ENCODE assay signal across 8 mouse cellular contexts in genomic region chr7:127776878-127777473, GRCm38 (mm10). TPM values are rescaled to one million over a fixed set of nuclear protein-coding genes. Genes with fewer than 3 reads are reported as not detected.
DNase-seq lines count a peak whose midpoint lies in the region; ATAC-seq and TF ChIP-seq lines count a peak whose summit lies in the region.

No protein-coding gene starts in this region.

- under 1% methylated on average over 61 of the region's 70 CpGs for WGBS in heart, embryonic 13.5 days
- WGBS in liver, embryonic 12.5 days (ENCODE audit: insufficient replicate concordance) = under 1% methylated on average over 61 of the region's 70 CpGs
- under 1% methylated on average over 57 of the region's 70 CpGs for WGBS in stomach, embryonic 15.5 days

- TF ChIP-seq CTCF in C2C12 (IDR thresholded peaks at IDR 0.05; ENCODE audit: control insufficient read depth, insufficient read depth, insufficient read length) = no peak
- no peak for TF ChIP-seq CTCF in brain, embryonic 14.5 days (IDR thresholded peaks at IDR 0.05; ENCODE audit: borderline replicate concordance, extremely low read depth, insufficient read depth, insufficient read length)

- H3K9me3 ChIP-seq in erythroblast, embryonic 14.5 days (ENCODE audit: control insufficient read depth, low read length) = no peaks in the 10 kb centered on the region
- H3K9me3 ChIP-seq in heart, embryonic 13.5 days = no peaks in the 10 kb centered on the region
- no peaks in the 10 kb centered on the region for H3K9me3 ChIP-seq in liver, embryonic 12.5 days (replicated peaks)
- no peaks in the 10 kb centered on the region for H3K9me3 ChIP-seq in stomach, embryonic 15.5 days

- DNase-seq in brain, embryonic 14.5 days (ENCODE audit: low read depth) = peak; percentile 99
- peak; percentile 99 for DNase-seq in kidney, postnatal 10 days
- DNase-seq in natural killer cell, adult 2 months (ENCODE audit: low spot score in 2 of 2) = peak; percentile 96 to 97

- H3K4me1 ChIP-seq in erythroblast, embryonic 14.5 days (ENCODE audit: control insufficient read depth) = peaks cover 54% of the 10 kb centered on the region
- H3K4me1 ChIP-seq in heart, embryonic 13.5 days = peaks cover 22% of the 10 kb centered on the region
- peaks cover 48% of the 10 kb centered on the region for H3K4me1 ChIP-seq in liver, embryonic 12.5 days
- H3K4me1 ChIP-seq in stomach, embryonic 15.5 days = peaks cover 16% of the 10 kb centered on the region

- no peaks in the 10 kb centered on the region for H3K27me3 ChIP-seq in C2C12 (ENCODE audit: control insufficient read depth, insufficient read depth, insufficient read length)
- H3K27me3 ChIP-seq in erythroblast, embryonic 14.5 days (ENCODE audit: control insufficient read depth) = no peaks in the 10 kb centered on the region
- no peaks in the 10 kb centered on the region for H3K27me3 ChIP-seq in heart, embryonic 13.5 days (replicated peaks)
- no peaks in the 10 kb centered on the region for H3K27me3 ChIP-seq in liver, embryonic 12.5 days (replicated peaks)
- no peaks in the 10 kb centered on the region for H3K27me3 ChIP-seq in stomach, embryonic 15.5 days (replicated peaks)

- peak overlapping the region; percentile 52 for H3K4me3 ChIP-seq in C2C12 (ENCODE audit: insufficient read depth, poor library complexity, severe bottlenecking)
- H3K4me3 ChIP-seq in erythroblast, embryonic 14.5 days (replicated peaks) = peak overlapping the region; percentile 78
- H3K4me3 ChIP-seq in heart, embryonic 13.5 days = peak overlapping the region; percentile 92
- H3K4me3 ChIP-seq in liver, embryonic 12.5 days = peak overlapping the region; percentile 97
- peak overlapping the region; percentile 94 for H3K4me3 ChIP-seq in stomach, embryonic 15.5 days (replicated peaks)

- ATAC-seq in heart, embryonic 13.5 days (ENCODE audit: extremely low read depth, insufficient number of reproducible peaks, low FRiP score, low TSS enrichment) = peak; percentile 82
- ATAC-seq in liver, embryonic 12.5 days = peak; percentile 90
- ATAC-seq in stomach, embryonic 15.5 days (ENCODE audit: insufficient read depth, low FRiP score, low read depth) = peak; percentile 91

- peak overlapping the region; percentile 81 for H3ac ChIP-seq in C2C12 (ENCODE audit: control insufficient read depth, insufficient read length, low read depth)

- peak overlapping the region; percentile 99 for H3K27ac ChIP-seq in heart, embryonic 13.5 days (replicated peaks)
- peak overlapping the region; percentile 95 for H3K27ac ChIP-seq in liver, embryonic 12.5 days
- H3K27ac ChIP-seq in stomach, embryonic 15.5 days = peak overlapping the region; percentile 99

- peak overlapping the region; percentile 95 for H3K4me2 ChIP-seq in heart, embryonic 13.5 days
- peak overlapping the region; percentile 93 for H3K4me2 ChIP-seq in liver, embryonic 12.5 days
- H3K4me2 ChIP-seq in stomach, embryonic 15.5 days = peak overlapping the region; percentile 65

- peaks cover 32% of the 10 kb centered on the region for H3K36me3 ChIP-seq in C2C12 (ENCODE audit: control insufficient read depth, insufficient read depth)
- peaks cover 39% of the 10 kb centered on the region for H3K36me3 ChIP-seq in erythroblast, embryonic 14.5 days (ENCODE audit: control insufficient read depth)
- peaks cover 38% of the 10 kb centered on the region for H3K36me3 ChIP-seq in heart, embryonic 13.5 days
- H3K36me3 ChIP-seq in liver, embryonic 12.5 days = peaks cover 43% of the 10 kb centered on the region
- H3K36me3 ChIP-seq in stomach, embryonic 15.5 days = peaks cover 18% of the 10 kb centered on the region

- H3K79me2 ChIP-seq in C2C12 (ENCODE audit: control insufficient read depth, insufficient read depth) = peaks cover 43% of the 10 kb centered on the region

- TF ChIP-seq POLR2A in brain, embryonic 14.5 days (IDR thresholded peaks at IDR 0.05; ENCODE audit: borderline replicate concordance, extremely low read depth, insufficient read depth, insufficient read length, poor library complexity, severe bottlenecking) = peak; percentile 43

- peak overlapping the region; percentile 96 for H3K9ac ChIP-seq in heart, embryonic 13.5 days
- H3K9ac ChIP-seq in liver, embryonic 12.5 days = peak overlapping the region; percentile 93
- H3K9ac ChIP-seq in stomach, embryonic 15.5 days = peak overlapping the region; percentile 84

- peaks cover 28% of the 10 kb centered on the region for H3K79me3 ChIP-seq in C2C12 (ENCODE audit: low read depth)

TF ChIP-seq in C2C12, 6 proteins besides CTCF, POLR2A, EP300 and RAD21:
- TF ChIP-seq MYOD1 (IDR thresholded peaks at IDR 0.05; ENCODE audit: control insufficient read depth, insufficient read length, low read depth) (no peak), FOSL1 (IDR thresholded peaks at IDR 0.05; ENCODE audit: insufficient read depth, low read length, poor library complexity, severe bottlenecking) (no peak), MYOG (IDR thresholded peaks at IDR 0.05; ENCODE audit: control insufficient read depth, extremely low read depth, insufficient read length) (no peak), MAX (IDR thresholded peaks at IDR 0.05) (no peak), USF1 (IDR thresholded peaks at IDR 0.05; ENCODE audit: low read depth) (no peak), CEBPB (IDR thresholded peaks at IDR 0.05; ENCODE audit: low read depth) (no peak)

RNA-seq across cellular contexts. Expression of gene Setd1a, which starts 0.5 kb away (rescaled TPM):
- 20.9 TPM for polyA plus RNA-seq in C2C12 (2012; fragmentation: generic; extraction: Trizol)
- polyA plus RNA-seq in brain, embryonic 14.5 days (2012; rRNA removed) = 8.9 and 23.2 TPM in 2 replicates
- 4.7 and 6.0 TPM in 2 replicates for polyA plus RNA-seq in erythroblast, embryonic 14.5 days (2012)
- polyA plus RNA-seq in heart, embryonic 13.5 days (2015; fragmentation: Nextera tagmentation; extraction: Ambion mirVana) = 12.6 and 17.0 TPM in 2 replicates
- 13.1 and 13.7 TPM in 2 replicates for polyA plus RNA-seq in liver, embryonic 12.5 days (2016; fragmentation: Nextera tagmentation; extraction: Ambion mirVana)
- 21.1 and 25.0 TPM in 2 replicates for polyA plus RNA-seq in stomach, embryonic 15.5 days (2015; fragmentation: Nextera tagmentation; extraction: Ambion mirVana)

RNA-seq across cellular contexts. Expression of gene Orai3, which starts 7.4 kb away (rescaled TPM):
- polyA plus RNA-seq in C2C12 (2012; fragmentation: generic; extraction: Trizol) = 15.0 TPM
- 9.3 and 11.2 TPM in 2 replicates for polyA plus RNA-seq in brain, embryonic 14.5 days (2012; rRNA removed)
- polyA plus RNA-seq in erythroblast, embryonic 14.5 days (2012) = 0.30 and 0.44 TPM in 2 replicates
- 15.8 and 15.9 TPM in 2 replicates for polyA plus RNA-seq in heart, embryonic 13.5 days (2015; fragmentation: Nextera tagmentation; extraction: Ambion mirVana)
- 14.8 and 15.0 TPM in 2 replicates for polyA plus RNA-seq in liver, embryonic 12.5 days (2016; fragmentation: Nextera tagmentation; extraction: Ambion mirVana)
- polyA plus RNA-seq in stomach, embryonic 15.5 days (2015; fragmentation: Nextera tagmentation; extraction: Ambion mirVana) = 29.2 and 29.6 TPM in 2 replicates

RNA-seq across cellular contexts. Expression of gene Gm49388, which starts 8.4 kb away (rescaled TPM):
- 1.4 TPM for polyA plus RNA-seq in C2C12 (2012; fragmentation: generic; extraction: Trizol)
- polyA plus RNA-seq in brain, embryonic 14.5 days (2012; rRNA removed) = not detected in 2 replicates
- polyA plus RNA-seq in erythroblast, embryonic 14.5 days (2012) = 0.39 TPM in 1 of 2 replicates, not detected in the other
- not detected in 2 replicates for polyA plus RNA-seq in heart, embryonic 13.5 days (2015; fragmentation: Nextera tagmentation; extraction: Ambion mirVana)
- polyA plus RNA-seq in liver, embryonic 12.5 days (2016; fragmentation: Nextera tagmentation; extraction: Ambion mirVana) = not detected in 2 replicates
- polyA plus RNA-seq in stomach, embryonic 15.5 days (2015; fragmentation: Nextera tagmentation; extraction: Ambion mirVana) = not detected in 2 replicates

RNA-seq across cellular contexts. Expression of gene Hsd3b7, which starts 23.4 kb away (rescaled TPM):
- polyA plus RNA-seq in C2C12 (2012; fragmentation: generic; extraction: Trizol) = 8.3 TPM
- polyA plus RNA-seq in brain, embryonic 14.5 days (2012; rRNA removed) = 13.8 and 14.2 TPM in 2 replicates
- polyA plus RNA-seq in erythroblast, embryonic 14.5 days (2012) = 0.43 and 0.50 TPM in 2 replicates
- 19.5 and 21.6 TPM in 2 replicates for polyA plus RNA-seq in heart, embryonic 13.5 days (2015; fragmentation: Nextera tagmentation; extraction: Ambion mirVana)
- polyA plus RNA-seq in liver, embryonic 12.5 days (2016; fragmentation: Nextera tagmentation; extraction: Ambion mirVana) = 28.0 and 29.8 TPM in 2 replicates
- 27.4 and 31.8 TPM in 2 replicates for polyA plus RNA-seq in stomach, embryonic 15.5 days (2015; fragmentation: Nextera tagmentation; extraction: Ambion mirVana)

RNA-seq across cellular contexts. Expression of gene Fbxl19, which starts 32.6 kb away (rescaled TPM):
- 26.9 TPM for polyA plus RNA-seq in C2C12 (2012; fragmentation: generic; extraction: Trizol)
- polyA plus RNA-seq in brain, embryonic 14.5 days (2012; rRNA removed) = 138 and 171 TPM in 2 replicates
- 8.2 and 9.9 TPM in 2 replicates for polyA plus RNA-seq in erythroblast, embryonic 14.5 days (2012)
- polyA plus RNA-seq in heart, embryonic 13.5 days (2015; fragmentation: Nextera tagmentation; extraction: Ambion mirVana) = 1.8 and 3.0 TPM in 2 replicates
- polyA plus RNA-seq in liver, embryonic 12.5 days (2016; fragmentation: Nextera tagmentation; extraction: Ambion mirVana) = 3.7 TPM in 2 replicates
- 3.8 and 4.8 TPM in 2 replicates for polyA plus RNA-seq in stomach, embryonic 15.5 days (2015; fragmentation: Nextera tagmentation; extraction: Ambion mirVana)

Comparison
In these comparisons a context has a peak if more than half of its experiments do, and no peak if none do; other contexts are left out.
1. Peak in every context shown above with its lines: DNase-seq, ATAC-seq, H3K4me3 ChIP-seq and H3K27ac ChIP-seq.